Mouse (Mus musculus): Measurements from ENCODE around the gene 2900026A02Rik.
"Not testable (repeated sequence)": the region's sequence is repeated elsewhere in the genome, so short reads cannot be mapped to it uniquely, and the experiment has no call there.

Gene 2900026A02Rik

GRCm38 (mm10) chr5:113122326-113123054 lies 98.5 kb downstream of the 2900026A02Rik start:
- no peak for DNase-seq (ENCODE audit: low read depth, low spot score)

- DNase-seq (ENCODE audit: low read depth, low spot score), result no peak
These were observed 99.5 kb downstream of the 2900026A02Rik start for GRCm38 (mm10) chr5:113121591-113121875.

GRCm38 (mm10) chr5:113120741-113121590 lies 100.1 kb downstream of the 2900026A02Rik start:
- no peak for DNase-seq (ENCODE audit: low read depth, low spot score)

- DNase-seq (ENCODE audit: low read depth, low spot score), result no peak
These were observed 101.1 kb downstream of the 2900026A02Rik start for GRCm38 (mm10) chr5:113119861-113120465.

- no peak for DNase-seq (ENCODE audit: low read depth, low spot score)
These were observed 101.7 kb downstream of the 2900026A02Rik start for GRCm38 (mm10) chr5:113119291-113119690.

- DNase-seq (ENCODE audit: low read depth, low spot score), result no peak
These were observed 102.3 kb downstream of the 2900026A02Rik start for GRCm38 (mm10) chr5:113118695-113119094.

GRCm38 (mm10) chr5:113117361-113117760 lies 103.7 kb downstream of the 2900026A02Rik start:
- no peak for DNase-seq (ENCODE audit: low read depth, low spot score)

GRCm38 (mm10) chr5:113115896-113116295 lies 105.1 kb downstream of the 2900026A02Rik start:
- no peak for DNase-seq (ENCODE audit: low read depth, low spot score)

GRCm38 (mm10) chr5:113114264-113115225 lies 106.5 kb downstream of the 2900026A02Rik start:
- no peak for DNase-seq (ENCODE audit: low read depth, low spot score)

- no peak for DNase-seq (ENCODE audit: low read depth, low spot score)
These were observed 107.9 kb downstream of the 2900026A02Rik start for GRCm38 (mm10) chr5:113113120-113113519.

GRCm38 (mm10) chr5:113111336-113111735 lies 109.7 kb downstream of the 2900026A02Rik start:
- no peak for DNase-seq (ENCODE audit: low read depth, low spot score)

- DNase-seq (ENCODE audit: low read depth, low spot score), result no peak
These were observed 110.1 kb downstream of the 2900026A02Rik start for GRCm38 (mm10) chr5:113110929-113111328.

GRCm38 (mm10) chr5:113109651-113110050 lies 111.4 kb downstream of the 2900026A02Rik start:
- DNase-seq (ENCODE audit: low read depth, low spot score), result not testable (repeated sequence)

GRCm38 (mm10) chr5:113108165-113108764 lies 112.8 kb downstream of the 2900026A02Rik start:
- DNase-seq (ENCODE audit: low read depth, low spot score), result no peak

GRCm38 (mm10) chr5:113107709-113108108 lies 113.3 kb downstream of the 2900026A02Rik start:
- no peak for DNase-seq (ENCODE audit: low read depth, low spot score)

GRCm38 (mm10) chr5:113106594-113106993 lies 114.4 kb downstream of the 2900026A02Rik start:
- no peak for DNase-seq (ENCODE audit: low read depth, low spot score)

GRCm38 (mm10) chr5:113105481-113105880 lies 115.6 kb downstream of the 2900026A02Rik start:
- DNase-seq (ENCODE audit: low read depth, low spot score), result no peak

- no peak for DNase-seq (ENCODE audit: low read depth, low spot score)
These were observed 116.0 kb downstream of the 2900026A02Rik start for GRCm38 (mm10) chr5:113105035-113105434.

- DNase-seq (ENCODE audit: low read depth, low spot score), result no peak
These were observed 118.6 kb downstream of the 2900026A02Rik start for GRCm38 (mm10) chr5:113102455-113102854.

- no peak for DNase-seq (ENCODE audit: low read depth, low spot score)
These were observed 119.6 kb downstream of the 2900026A02Rik start for GRCm38 (mm10) chr5:113101457-113101856.

GRCm38 (mm10) chr5:113100422-113100821 lies 120.6 kb downstream of the 2900026A02Rik start:
- no peak for DNase-seq (ENCODE audit: low read depth, low spot score)

All from CD4-positive helper T cell, adult 2 months (primary cell).